Mouse (Mus musculus) olfactory bulb, adult 2 months (tissue): ENCODE results near the gene Fcho1.

Experiments used
- CTCF ChIP-seq: fragments of 200-500 bp; IDR thresholded peaks from 2 replicates; pipeline ENCODE4 v1.5.1; 2012; ENCODE audit warnings: low read depth, mild to moderate bottlenecking, low read length, moderate library complexity; ENCODE audit not compliant: insufficient read depth
- POLR2A ChIP-seq: fragments of 200-500 bp; IDR thresholded peaks from 2 replicates; pipeline ENCODE4 v1.6.1; 2012; ENCODE audit warnings: mild to moderate bottlenecking, low read depth, low read length, moderate library complexity; ENCODE audit not compliant: insufficient read depth

DNA sequence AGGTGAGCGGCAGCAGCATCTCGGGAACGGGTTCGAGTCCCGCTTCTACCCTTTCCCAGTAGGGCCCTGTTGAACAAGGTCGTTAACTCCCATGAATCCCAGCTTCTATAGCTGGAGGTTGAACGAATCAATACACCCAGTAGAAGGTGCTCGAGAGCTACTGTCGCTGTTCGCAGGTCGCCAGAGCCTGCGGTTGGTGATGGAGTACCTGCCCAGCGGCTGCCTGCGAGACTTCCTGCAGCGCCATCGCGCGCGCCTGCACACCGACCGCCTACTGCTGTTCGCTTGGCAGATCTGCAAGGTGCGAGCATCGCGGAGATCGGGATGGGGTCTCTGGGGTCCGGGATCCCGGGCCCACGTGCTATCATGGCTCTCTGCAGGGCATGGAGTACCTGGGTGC, 39.9 kb downstream of the Fcho1 start:
- TF ChIP-seq CTCF, result 0 out of 2 replicates have a peak, but pooled peaks have one; percentile 21
- TF ChIP-seq POLR2A, result no peak
